Mouse (Mus musculus): ENCODE data around the gene Frzb. TPM values are rescaled to one million over a fixed set of nuclear protein-coding genes. Genes with fewer than 3 reads are reported as not detected.

The Frzb gene
- polyA plus RNA-seq, 1 experiment = not detected

- no peak for TF ChIP-seq GATA1 (IDR thresholded peaks at IDR 0.05; ENCODE audit: low read length)
Observed at GRCm38 (mm10) chr2:80386255-80386654, 61.2 kb downstream of the Frzb start.

- TF ChIP-seq GATA1 (IDR thresholded peaks at IDR 0.05; ENCODE audit: low read length) = no peak
Observed at GRCm38 (mm10) chr2:80384447-80384846, 63.0 kb downstream of the Frzb start.

GRCm38 (mm10) chr2:80379848-80380247 lies 67.6 kb downstream of the Frzb start:
- no peak for TF ChIP-seq GATA1 (IDR thresholded peaks at IDR 0.05; ENCODE audit: low read length)

- TF ChIP-seq GATA1 (IDR thresholded peaks at IDR 0.05; ENCODE audit: low read length) = no peak
Observed at GRCm38 (mm10) chr2:80374892-80375291, 72.5 kb downstream of the Frzb start.

GRCm38 (mm10) chr2:80371458-80371857 lies 76.0 kb downstream of the Frzb start:
- TF ChIP-seq GATA1 (IDR thresholded peaks at IDR 0.05; ENCODE audit: low read length) = no peak

Other genes starting within 250 kb of the Frzb start
- not detected in 2 replicates for gene Prdx6b, start 155.2 kb downstream of the Frzb start, polyA plus RNA-seq (2012)
- gene Dnajc10, start 132.2 kb downstream of the Frzb start, polyA plus RNA-seq (2012) = 27.6 and 43.7 TPM in 2 replicates
- 14.0 and 17.9 TPM in 2 replicates for gene Nckap1, start 133.8 kb upstream of the Frzb start, polyA plus RNA-seq (2012)
- 0.29 and 0.48 TPM in 2 replicates for gene Dusp19, start 169.4 kb upstream of the Frzb start, polyA plus RNA-seq (2012)
- gene Nup35, start 169.6 kb upstream of the Frzb start, polyA plus RNA-seq (2012) = 2.4 and 3.6 TPM in 2 replicates

Data from G1E-ER4 (cell line).